Mouse (Mus musculus) heart, adult 2 months (tissue): ENCODE data around the gene Mettl23.

ENCODE experiments used
- CTCF ChIP-seq: fragments of 200-600 bp; IDR thresholded peaks from 2 replicates; pipeline ENCODE4 v1.8.1; 2022; ENCODE audit warnings: antibody characterized with exemption, mild to moderate bottlenecking, moderate library complexity
- POLR2A ChIP-seq: fragments of 200-500 bp; IDR thresholded peaks from 2 replicates; pipeline ENCODE4 v1.6.1; 2011; ENCODE audit warnings: mild to moderate bottlenecking, low read depth, low read length, control low read depth; ENCODE audit not compliant: insufficient read depth

GRCm38 (mm10) chr11:116837441-116837840, 5.6 kb upstream of the Mettl23 start:
- TF ChIP-seq CTCF: no peak
- no peak for TF ChIP-seq POLR2A
